Mouse (Mus musculus) liver, postnatal 0 days (tissue): ENCODE measurements around the gene Rps6ka5. TPM values are rescaled to one million over a fixed set of nuclear protein-coding genes. Genes with fewer than 3 reads are reported as not detected.

Experiments
- ATAC-seq: fragments of 200-750 bp; cut with Nextera tagmentation; 2 replicates; pipeline ENCODE4 v1.8.0; 2017; ENCODE audit warnings: mild to moderate bottlenecking, moderate library complexity
- DNase-seq: peaks from one replicate; pipeline ENCODE4 v3.0.0-alpha.2; 2016
- H3K27ac ChIP-seq: fragments of 300-500 bp; sonication (generic); 2 replicates; pipeline ENCODE4 v1.5.1; 2014; ENCODE audit warnings: antibody characterized with exemption, moderate library complexity, mild to moderate bottlenecking, low read depth
- H3K27me3 ChIP-seq: fragments of 300-500 bp; sonication (generic); 2 replicates; pipeline ENCODE4 v1.6.1; 2014; ENCODE audit warnings: low read length, control low read depth, mixed read lengths; ENCODE audit not compliant: insufficient read depth
- H3K36me3 ChIP-seq: fragments of 300-500 bp; sonication (generic); replicated peaks from 2 replicates; pipeline ENCODE4 v1.6.1; 2014; ENCODE audit warnings: mild to moderate bottlenecking, control low read depth, low read length, moderate library complexity, mixed read lengths; ENCODE audit not compliant: insufficient read depth
- H3K4me1 ChIP-seq: fragments of 300-500 bp; sonication (generic); 2 replicates; pipeline ENCODE4 v1.6.1; 2014; ENCODE audit warnings: antibody characterized with exemption, mild to moderate bottlenecking, control low read depth; ENCODE audit not compliant: insufficient read depth
- H3K4me2 ChIP-seq: fragments of 300-500 bp; sonication (generic); 2 replicates; pipeline ENCODE4 v1.6.1; 2014; ENCODE audit warnings: low read depth, mild to moderate bottlenecking, low read length, moderate library complexity, mixed read lengths
- H3K4me3 ChIP-seq: fragments of 300-500 bp; sonication (generic); 2 replicates; pipeline ENCODE4 v1.5.1; 2014; ENCODE audit warnings: low read depth, low read length
- H3K9ac ChIP-seq: fragments of 300-500 bp; sonication (generic); replicated peaks from 2 replicates; pipeline ENCODE4 v1.6.1; 2014; ENCODE audit warnings: mild to moderate bottlenecking, moderate library complexity
- H3K9me3 ChIP-seq: fragments of 300-500 bp; sonication (generic); 2 replicates; pipeline ENCODE4 v1.6.1; 2016; ENCODE audit warnings: mild to moderate bottlenecking, control low read depth, low read length, mixed read lengths
- CTCF ChIP-seq: sonication (generic); IDR thresholded peaks from 2 replicates; pipeline ENCODE4 v1.5.1; 2016; ENCODE audit warnings: antibody characterized with exemption, low read depth
- EP300 ChIP-seq: IDR thresholded peaks from 2 replicates; pipeline ENCODE4 v1.6.1; 2016; ENCODE audit warnings: antibody characterized with exemption, low read depth, mild to moderate bottlenecking
- WGBS: fragments of 180-500 bp; shearing (Covaris S2); extraction: QIAGEN DNeasy Blood & Tissue Kit; methylation state at CpG from one replicate; pipeline ENCODE4 v1.1.7; 2014; ENCODE audit not compliant: insufficient replicate concordance; 5-methylcytosine and 5-hydroxymethylcytosine counted together
- polyA plus RNA-seq: library from polyadenylated mRNA; unstranded; fragments of >200 nt; fragmentation: Nextera tagmentation; extraction: Ambion mirVana; gene quantifications from 2 replicates; pipeline ENCODE4 v1.2.1, GENCODE M21; 2015

Rps6ka5 gene
- polyA plus RNA-seq, 1 experiment from 2014 or later = 1.6 TPM

- TF ChIP-seq CTCF (no peak), EP300 (no peak)
- peaks cover 17% of the 10 kb centered on the region for H3K4me1 ChIP-seq
- peak overlapping the region; percentile 55; the same call in 1 of the 2 replicates for H3K27ac ChIP-seq
- H3K36me3 ChIP-seq = no peaks in the 10 kb centered on the region
- no peak overlapping the region for H3K4me3 ChIP-seq
- no peak overlapping the region for H3K9ac ChIP-seq
- H3K4me2 ChIP-seq = no peak overlapping the region
- H3K9me3 ChIP-seq = no peaks in the 10 kb centered on the region
- no peaks in the 10 kb centered on the region for H3K27me3 ChIP-seq
- ATAC-seq (no peak), DNase-seq (peak; percentile 10)
- WGBS = 59% methylated on average over 1 of the region's 1 CpGs
These were observed 195.0 kb downstream of the Rps6ka5 start for GRCm38 (mm10) chr12:100531740-100532139.

DNA sequence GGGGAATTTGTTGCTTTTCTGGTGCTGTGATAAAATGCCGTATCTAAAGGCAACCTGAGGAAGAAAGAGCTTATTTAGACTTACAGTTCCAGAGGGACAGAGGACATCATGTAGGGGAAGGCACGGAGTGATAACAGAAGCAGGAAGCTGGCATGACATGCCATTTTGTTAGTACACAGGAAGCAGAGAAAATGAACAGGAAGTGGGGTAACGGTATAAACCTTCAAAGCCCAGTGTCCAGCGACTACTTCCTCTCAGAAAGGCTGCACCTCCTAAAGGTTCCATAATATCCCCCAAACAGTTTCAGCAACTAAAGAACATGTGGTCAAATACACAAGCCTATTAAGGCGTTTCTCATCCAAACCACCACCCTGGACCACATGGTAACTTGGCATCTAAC is 195.9 kb downstream of the Rps6ka5 start:
- H3K9me3 ChIP-seq = no peaks in the 10 kb centered on the region
- H3K27ac ChIP-seq = peak overlapping the region; percentile 55
- ATAC-seq = peak; percentile 38
- H3K4me1 ChIP-seq = peaks cover 17% of the 10 kb centered on the region
- no peaks in the 10 kb centered on the region for H3K36me3 ChIP-seq
- DNase-seq = peak; percentile 13
- WGBS = 34% methylated on average over 5 of the region's 5 CpGs
- TF ChIP-seq CTCF (no peak), EP300 (peak; percentile 61)
- H3K27me3 ChIP-seq = no peaks in the 10 kb centered on the region
- no peak overlapping the region for H3K4me2 ChIP-seq
- no peak overlapping the region for H3K9ac ChIP-seq
- H3K4me3 ChIP-seq = no peak overlapping the region

- H3K27ac ChIP-seq = peak overlapping the region; percentile 30; the same call in 1 of the 2 replicates
- 80% methylated on average over 5 of the region's 5 CpGs for WGBS
These were observed 197.1 kb downstream of the Rps6ka5 start for GRCm38 (mm10) chr12:100529651-100530050.

GRCm38 (mm10) chr12:100529172-100529571 is 197.6 kb downstream of the Rps6ka5 start:
- DNase-seq (peak; percentile 54), ATAC-seq (peak; percentile 15; the same call in 1 of the 2 replicates)
- H3K9me3 ChIP-seq = no peaks in the 10 kb centered on the region
- H3K4me1 ChIP-seq = peaks cover 17% of the 10 kb centered on the region
- WGBS = 66% methylated on average over 8 of the region's 8 CpGs
- H3K4me3 ChIP-seq = no peak overlapping the region
- H3K9ac ChIP-seq = no peak overlapping the region
- no peak overlapping the region for H3K4me2 ChIP-seq
- no peaks in the 10 kb centered on the region for H3K27me3 ChIP-seq
- peak overlapping the region; percentile 30; the same call in 1 of the 2 replicates for H3K27ac ChIP-seq
- no peaks in the 10 kb centered on the region for H3K36me3 ChIP-seq
- TF ChIP-seq CTCF (no peak), EP300 (no peak)

More at GRCm38 (mm10) chr12:100529651-100530050, 197.1 kb downstream of the Rps6ka5 start:
- TF ChIP-seq CTCF (no peak), EP300 (no peak)
- ATAC-seq = no peak
- Histone ChIP-seq H3K4me1 (peaks cover 17% of the 10 kb centered on the region), H3K36me3 (no peaks in the 10 kb centered on the region), H3K9me3 (no peaks in the 10 kb centered on the region), H3K27me3 (no peaks in the 10 kb centered on the region), H3K4me3 (no peak overlapping the region), H3K4me2 (no peak overlapping the region), H3K9ac (no peak overlapping the region)
- no peak for DNase-seq

DNA sequence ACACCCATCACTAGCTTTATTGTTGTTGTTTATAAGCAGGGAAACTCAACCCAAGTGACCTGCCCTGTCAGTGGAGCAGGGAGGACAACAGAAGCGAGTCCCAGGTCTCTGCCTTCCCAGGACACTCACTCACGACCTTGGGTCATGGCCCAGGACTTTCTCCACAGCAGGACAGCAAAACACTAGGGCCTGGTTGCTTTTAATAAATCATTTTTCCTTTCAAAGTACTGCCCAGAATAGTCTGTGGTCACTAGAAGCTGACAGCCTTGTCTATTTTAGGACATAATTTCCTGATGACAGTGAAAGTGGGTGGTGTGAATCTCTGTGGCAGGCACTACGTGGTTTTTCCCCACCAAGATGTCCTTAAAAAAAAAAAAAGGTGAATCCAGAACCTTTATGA is 198.5 kb downstream of the Rps6ka5 start:
- 46% methylated on average over 3 of the region's 3 CpGs for WGBS
- TF ChIP-seq CTCF = no peak
- no peak for TF ChIP-seq EP300
- Histone ChIP-seq H3K4me3 (no peak overlapping the region), H3K36me3 (no peaks in the 10 kb centered on the region), H3K27me3 (no peaks in the 10 kb centered on the region), H3K27ac (no peak overlapping the region), H3K9ac (no peak overlapping the region), H3K9me3 (no peaks in the 10 kb centered on the region), H3K4me1 (peaks cover 17% of the 10 kb centered on the region), H3K4me2 (no peak overlapping the region)
- ATAC-seq = peak; percentile 16; the same call in 1 of the 2 replicates
- DNase-seq = no peak

GRCm38 (mm10) chr12:100527753-100528152 is 199.0 kb downstream of the Rps6ka5 start:
- no peak for TF ChIP-seq CTCF
- TF ChIP-seq EP300 = no peak
- peaks cover 17% of the 10 kb centered on the region for H3K4me1 ChIP-seq
- ATAC-seq = peak; percentile 83
- H3K4me3 ChIP-seq = no peak overlapping the region
- 12% methylated on average over 9 of the region's 9 CpGs for WGBS
- peak overlapping the region; percentile 34; the same call in 1 of the 2 replicates for H3K4me2 ChIP-seq
- no peak overlapping the region for H3K27ac ChIP-seq
- H3K9me3 ChIP-seq = no peaks in the 10 kb centered on the region
- H3K36me3 ChIP-seq = no peaks in the 10 kb centered on the region
- H3K27me3 ChIP-seq = no peaks in the 10 kb centered on the region
- no peak overlapping the region for H3K9ac ChIP-seq
- peak; percentile 46 for DNase-seq

DNA sequence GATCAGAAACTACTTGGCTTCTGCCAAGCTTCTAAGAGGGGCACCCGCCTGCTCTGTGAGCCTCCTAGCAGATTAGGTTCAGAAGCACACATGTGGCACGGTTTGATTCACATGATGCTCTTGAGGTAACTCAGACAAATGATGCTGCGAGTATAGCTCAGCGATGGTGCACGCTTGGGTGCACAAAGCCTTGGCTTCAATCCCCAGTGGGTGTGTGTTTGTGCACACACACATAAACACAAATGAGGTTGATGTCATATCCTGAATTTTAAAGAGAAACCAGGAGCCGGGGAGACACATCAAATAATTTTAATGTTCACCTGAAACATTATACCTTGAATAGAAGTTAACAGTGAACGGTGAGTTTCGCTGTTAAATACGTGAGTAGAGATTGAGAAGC is 199.5 kb downstream of the Rps6ka5 start:
- Histone ChIP-seq H3K36me3 (no peaks in the 10 kb centered on the region), H3K27me3 (no peaks in the 10 kb centered on the region), H3K4me3 (no peak overlapping the region), H3K9me3 (no peaks in the 10 kb centered on the region), H3K27ac (no peak overlapping the region), H3K9ac (no peak overlapping the region), H3K4me1 (peaks cover 17% of the 10 kb centered on the region), H3K4me2 (peak overlapping the region; percentile 34; the same call in 1 of the 2 replicates)
- ATAC-seq (no peak), DNase-seq (no peak)
- 70% methylated on average over 9 of the region's 9 CpGs for WGBS
- TF ChIP-seq CTCF (no peak), EP300 (no peak)
